Mouse (Mus musculus) hindbrain, embryonic 14.5 days (tissue): Measurements from ENCODE around the gene Kprp. TPM values are rescaled to one million over a fixed set of nuclear protein-coding genes. Genes with fewer than 3 reads are reported as not detected.

Experiments used
- polyA plus RNA-seq: library from polyadenylated mRNA; unstranded; fragments of >200 nt; fragmentation: Nextera tagmentation; extraction: Ambion mirVana; gene quantifications from 2 replicates; pipeline ENCODE4 v1.2.1, GENCODE M21; 2014

Gene Kprp
- polyA plus RNA-seq, 1 experiment from 2014 or later, result not detected

Other genes starting within 250 kb of the Kprp start
- not detected in 2 replicates for gene Smcp, start 238.2 kb downstream of the Kprp start, polyA plus RNA-seq
- not detected in 2 replicates for gene 2210017I01Rik, start 219.8 kb downstream of the Kprp start, polyA plus RNA-seq
- not detected in 2 replicates for gene Lce6a, start 205.6 kb downstream of the Kprp start, polyA plus RNA-seq
- not detected in 2 replicates for gene Lce1a1, start 178.9 kb downstream of the Kprp start, polyA plus RNA-seq
- gene Lce1b, start 170.3 kb downstream of the Kprp start, polyA plus RNA-seq, result not detected in 2 replicates
- not detected in 2 replicates for gene Lce1a2, start 156.9 kb downstream of the Kprp start, polyA plus RNA-seq
- not detected in 2 replicates for gene Lce1c, start 148.0 kb downstream of the Kprp start, polyA plus RNA-seq
- gene Lce1d, start 140.0 kb downstream of the Kprp start, polyA plus RNA-seq, result not detected in 2 replicates
- gene Lce1e, start 118.2 kb downstream of the Kprp start, polyA plus RNA-seq, result not detected in 2 replicates
- not detected in 2 replicates for gene Lce1f, start 106.9 kb downstream of the Kprp start, polyA plus RNA-seq
- gene Gm38119, start 88.2 kb downstream of the Kprp start, polyA plus RNA-seq, result not detected in 2 replicates
- gene Lce1g, start 74.9 kb downstream of the Kprp start, polyA plus RNA-seq, result not detected in 2 replicates
- not detected in 2 replicates for gene Lce1h, start 62.2 kb downstream of the Kprp start, polyA plus RNA-seq
- not detected in 2 replicates for gene Lce1i, start 48.3 kb downstream of the Kprp start, polyA plus RNA-seq
- gene Lce1j, start 36.7 kb downstream of the Kprp start, polyA plus RNA-seq, result not detected in 2 replicates
- not detected in 2 replicates for gene Lce1k, start 19.4 kb downstream of the Kprp start, polyA plus RNA-seq
- gene Lce1l, start 24.0 kb upstream of the Kprp start, polyA plus RNA-seq, result not detected in 2 replicates
- gene 2310050C09Rik, start 43.0 kb upstream of the Kprp start, polyA plus RNA-seq, result not detected in 2 replicates
- not detected in 2 replicates for gene Lce3a, start 99.0 kb upstream of the Kprp start, polyA plus RNA-seq
- not detected in 2 replicates for gene Lce3b, start 105.7 kb upstream of the Kprp start, polyA plus RNA-seq
- gene Lce3c, start 117.2 kb upstream of the Kprp start, polyA plus RNA-seq, result not detected in 2 replicates
- not detected in 2 replicates for gene Lce3d, start 130.1 kb upstream of the Kprp start, polyA plus RNA-seq
- not detected in 2 replicates for gene Lce3e, start 139.8 kb upstream of the Kprp start, polyA plus RNA-seq
- not detected in 2 replicates for gene Lce3f, start 165.0 kb upstream of the Kprp start, polyA plus RNA-seq
- gene Crct1, start 188.4 kb upstream of the Kprp start, polyA plus RNA-seq, result 1.0 and 2.3 TPM in 2 replicates
- gene Lce1m, start 191.8 kb upstream of the Kprp start, polyA plus RNA-seq, result not detected in 2 replicates
- not detected in 2 replicates for gene Gm4858, start 241.6 kb upstream of the Kprp start, polyA plus RNA-seq